Mouse (Mus musculus) kidney, adult 2 months (tissue): ENCODE results near the gene Ltb.

ENCODE experiments used
- CTCF ChIP-seq: fragments of 200-500 bp; conservative IDR thresholded peaks from 2 replicates; pipeline ENCODE4 v1.5.1; 2011; ENCODE audit warnings: low read depth, mild to moderate bottlenecking, control low read depth, low read length, moderate library complexity, mixed read lengths; ENCODE audit not compliant: insufficient read depth, insufficient read length
- POLR2A ChIP-seq: fragments of 200-500 bp; IDR thresholded peaks from one replicate; pipeline ENCODE4 v1.6.1; 2011; ENCODE audit warnings: low read depth, low read length, control low read depth

- no peak for TF ChIP-seq POLR2A
- TF ChIP-seq CTCF = no peak
These were observed 39.1 kb downstream of the Ltb start, which contains the start of gene Atp6v1g2 for GRCm38 (mm10) chr17:35233114-35233980.
